9 mouse cellular contexts compared by ENCODE assay signal in genomic region chr14:28057885-28058860, GRCm38 (mm10).
DNase-seq lines count a peak whose midpoint lies in the region; ATAC-seq and TF ChIP-seq lines count a peak whose summit lies in the region.
"Had no signal": no experiment of that assay in that cellular context is flagged by ENCODE, and none has a peak within 500 bp of the region (broad histone marks: within the 10 kb centered on the region; RNA-seq: fewer than 3 reads in every experiment).

No protein-coding gene starts in this region.

- H3K36me3 ChIP-seq in midbrain, postnatal 0 days (ENCODE audit: insufficient read depth, low read length): no peaks in the 10 kb centered on the region
- H3K36me3 ChIP-seq: limb, embryonic 12.5 days had no signal

- TF ChIP-seq CTCF in brain, embryonic 14.5 days (IDR thresholded peaks at IDR 0.05; ENCODE audit: borderline replicate concordance, extremely low read depth, insufficient read depth, insufficient read length): no peak
- no peak for TF ChIP-seq CTCF in midbrain, postnatal 0 days (IDR thresholded peaks at IDR 0.05)

- peak; percentile 31 to 37 for DNase-seq in cerebellum, postnatal 14 days
- DNase-seq in cerebellum, adult 11 months: no peak
- DNase-seq in brain, embryonic 14.5 days (ENCODE audit: low read depth): peak; percentile 88
- DNase-seq in heart, adult 18-20 months: peak; percentile 6 to 12
- peak; percentile 33 to 48 for DNase-seq in layer of hippocampus, adult 8-10 months (ENCODE audit: low spot score in 2 of 2)
- peak; percentile 77 for DNase-seq in midbrain, postnatal 0 days (ENCODE audit: low spot score)
- DNase-seq in frontal cortex, postnatal 36 days (ENCODE audit: low spot score in 2 of 2): no peak
- DNase-seq in T-cell, adult 2 months (ENCODE audit: low spot score): no peak

- H3K4me3 ChIP-seq in midbrain, postnatal 0 days (ENCODE audit: low read depth, low read length): no peak overlapping the region
- H3K4me3 ChIP-seq: limb, embryonic 12.5 days had no signal

- no peak for ATAC-seq in midbrain, postnatal 0 days (ENCODE audit: low FRiP score)

- no peak overlapping the region for H3K27ac ChIP-seq in midbrain, postnatal 0 days (ENCODE audit: low read depth, low read length)
- H3K27ac ChIP-seq: limb, embryonic 12.5 days had no signal

- no peaks in the 10 kb centered on the region for H3K9me3 ChIP-seq in midbrain, postnatal 0 days (ENCODE audit: low read length)
- H3K9me3 ChIP-seq: limb, embryonic 12.5 days had no signal

- no peak overlapping the region for H3K9ac ChIP-seq in midbrain, postnatal 0 days (replicated peaks; ENCODE audit: low read length, poor library complexity, severe bottlenecking)
- H3K9ac ChIP-seq: limb, embryonic 12.5 days had no signal

- WGBS in midbrain, postnatal 0 days: 16% methylated on average over 18 of the region's 18 CpGs

- H3K4me2 ChIP-seq in midbrain, postnatal 0 days (ENCODE audit: low read depth, low read length, poor library complexity, severe bottlenecking): no peak overlapping the region
- H3K4me2 ChIP-seq: limb, embryonic 12.5 days had no signal

- no peaks in the 10 kb centered on the region for H3K27me3 ChIP-seq in midbrain, postnatal 0 days (ENCODE audit: insufficient read depth, low read length)

- H3K4me1 ChIP-seq in midbrain, postnatal 0 days (ENCODE audit: insufficient read depth, low read length): 0 out of 2 replicates have a peak, but pooled peaks cover 11% of the 10 kb centered on the region

- no peak for TF ChIP-seq POLR2A in brain, embryonic 14.5 days (IDR thresholded peaks at IDR 0.05; ENCODE audit: borderline replicate concordance, extremely low read depth, insufficient read depth, insufficient read length, poor library complexity, severe bottlenecking)

Comparison
In these comparisons a context has a peak if more than half of its experiments do, and no peak if none do; other contexts are left out.
1. DNase-seq: peak in cerebellum, postnatal 14 days (2 of 2), brain, embryonic 14.5 days (single experiment), heart, adult 18-20 months (2 of 2), layer of hippocampus, adult 8-10 months (2 of 2) and midbrain, postnatal 0 days (single experiment); none in cerebellum, adult 11 months (single experiment), frontal cortex, postnatal 36 days (0 of 2) and T-cell, adult 2 months (single experiment).